ENCODE assay signal across 19 mouse cellular contexts in the genomic region with DNA sequence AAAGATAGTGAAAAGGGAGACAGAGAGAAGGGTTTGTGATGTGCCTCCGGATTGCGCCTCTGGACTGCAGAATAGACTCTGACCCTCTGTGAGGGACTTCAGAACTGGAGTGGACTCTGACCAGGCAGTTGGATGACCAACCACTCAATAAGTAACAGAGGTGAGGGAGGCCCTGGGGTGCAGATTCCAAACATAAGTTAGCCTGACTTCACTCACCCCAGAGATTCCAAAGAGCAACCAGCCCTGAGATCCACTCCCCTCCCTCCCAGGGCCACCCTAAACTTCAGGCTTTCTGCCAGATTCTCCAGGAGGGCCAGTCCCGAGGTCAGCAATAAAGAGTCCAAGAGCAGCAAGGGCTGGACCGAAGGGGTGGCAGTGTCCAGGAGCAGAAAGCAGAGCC. TPM values are rescaled to one million over a fixed set of nuclear protein-coding genes. Genes with fewer than 3 reads are reported as not detected.
DNase-seq lines count a peak whose midpoint lies in the region; ATAC-seq and TF ChIP-seq lines count a peak whose summit lies in the region.
"Had no signal": no experiment of that assay in that cellular context is flagged by ENCODE, and none has a peak within 500 bp of the region (broad histone marks: within the 10 kb centered on the region; RNA-seq: fewer than 3 reads in every experiment).

No protein-coding gene starts in this region.

- 53% methylated on average over 4 of the region's 4 CpGs for WGBS in liver, embryonic 16.5 days (ENCODE audit: insufficient replicate concordance)

- H3K36me3 ChIP-seq in liver, embryonic 16.5 days (ENCODE audit: control insufficient read depth, insufficient read depth): no peaks in the 10 kb centered on the region
- H3K36me3 ChIP-seq: embryonic facial prominence, embryonic 10.5 days; midbrain, embryonic 15.5 days had no signal

- H3K4me1 ChIP-seq in liver, embryonic 16.5 days (ENCODE audit: control insufficient read depth, low read depth, low read length): no peaks in the 10 kb centered on the region; the same call in 1 of the 2 replicates
- H3K4me1 ChIP-seq: embryonic facial prominence, embryonic 10.5 days had no signal

- H3K4me2 ChIP-seq in liver, embryonic 16.5 days (ENCODE audit: low read depth, low read length): no peak overlapping the region
- H3K4me2 ChIP-seq: heart, embryonic 11.5 days; midbrain, embryonic 15.5 days had no signal

- H3K27ac ChIP-seq in gastrocnemius, adult 2 months: no peak overlapping the region
- H3K27ac ChIP-seq in liver, embryonic 16.5 days (ENCODE audit: low read length): peak overlapping the region; percentile 69
- H3K27ac ChIP-seq: embryonic facial prominence, embryonic 10.5 days; midbrain, embryonic 15.5 days had no signal

- DNase-seq in gastrocnemius, adult 2 months: peak; percentile 14
- DNase-seq in gastrocnemius, postnatal 14 days: no peak
- DNase-seq in kidney, adult 8-10 months: peak; percentile 88 to 95
- DNase-seq in kidney, postnatal 36 days: peak; percentile 78 to 93
- no peak for DNase-seq in c-Kit-positive CD71-positive TER-119-positive erythroid progenitor cells, embryonic 14.5 days (ENCODE audit: low spot score)
- DNase-seq in adipocyte (ENCODE audit: low spot score): no peak
- DNase-seq in right cerebral cortex, adult 18-20 months: no peak
- DNase-seq: cerebellum, postnatal 25 days; forebrain, postnatal 0 days; gastrocnemius, postnatal 10 days; heart, postnatal 4 days; lung, adult 2 months; thymus, adult 2 months had no signal

- no peaks in the 10 kb centered on the region for H3K9me3 ChIP-seq in liver, embryonic 16.5 days (replicated peaks; ENCODE audit: control insufficient read depth, low read length)
- H3K9me3 ChIP-seq: embryonic facial prominence, embryonic 10.5 days; midbrain, embryonic 15.5 days had no signal

- ATAC-seq in liver, embryonic 16.5 days (ENCODE audit: low read depth): peak; percentile 88
- ATAC-seq: activated CD4-positive, CD25-positive, alpha-beta regulatory T cell, adult 4 months; forebrain, postnatal 0 days; midbrain, embryonic 15.5 days had no signal

- intact Hi-C loops in gastrocnemius, adult 2 months (cut with DNase I): no loop called here
- intact Hi-C loops in gastrocnemius, postnatal 14 days (cut with DNase I; ENCODE audit: low total_unique reads): no loop called here

- H3K4me3 ChIP-seq in gastrocnemius, adult 2 months: no peak overlapping the region
- no peak overlapping the region for H3K4me3 ChIP-seq in liver, embryonic 16.5 days (ENCODE audit: low read depth, low read length)
- H3K4me3 ChIP-seq: embryonic facial prominence, embryonic 10.5 days; erythroblast, embryonic 14.5 days; midbrain, embryonic 15.5 days had no signal

- TF ChIP-seq CTCF in gastrocnemius, adult 2 months (IDR thresholded peaks at IDR 0.05): no peak

- no peak overlapping the region for H3K9ac ChIP-seq in liver, embryonic 16.5 days (ENCODE audit: low read depth, low read length)
- H3K9ac ChIP-seq: forebrain, postnatal 0 days; midbrain, embryonic 15.5 days had no signal

- H3K27me3 ChIP-seq in liver, embryonic 16.5 days (ENCODE audit: control insufficient read depth, insufficient read depth, low read depth, low read length): no peaks in the 10 kb centered on the region
- H3K27me3 ChIP-seq: midbrain, embryonic 15.5 days had no signal

RNA-seq across cellular contexts. Expression of gene Ankrd33b, which starts 40.0 kb away (rescaled TPM):
- 10 to 100 TPM; 11.9 to 31.5 TPM for total RNA-seq in gastrocnemius, adult 2 months (2021)
- 1 to 10 TPM; 5.3 to 6.3 TPM for total RNA-seq in gastrocnemius, postnatal 14 days (2021)
- polyA plus RNA-seq in liver, embryonic 16.5 days (2015; fragmentation: Nextera tagmentation; extraction: Ambion mirVana): 0.37 and 0.68 TPM in 2 replicates

RNA-seq across cellular contexts. Expression of gene Ropn1l, which starts 46.0 kb away (rescaled TPM):
- not detected for total RNA-seq in gastrocnemius, adult 2 months (2021)
- under 1 TPM; 0.29 to 0.33 TPM for total RNA-seq in gastrocnemius, postnatal 14 days (2021)
- 2.2 and 2.6 TPM in 2 replicates for polyA plus RNA-seq in liver, embryonic 16.5 days (2015; fragmentation: Nextera tagmentation; extraction: Ambion mirVana)

Comparison
In these comparisons a context has a peak if more than half of its experiments do, and no peak if none do; other contexts are left out.
1. DNase-seq: peak in gastrocnemius, adult 2 months (single experiment), kidney, adult 8-10 months (2 of 2) and kidney, postnatal 36 days (2 of 2); none in gastrocnemius, postnatal 14 days (single experiment), c-Kit-positive CD71-positive TER-119-positive erythroid progenitor cells, embryonic 14.5 days (single experiment), adipocyte (single experiment) and right cerebral cortex, adult 18-20 months (single experiment).